Mouse (Mus musculus) monocyte, adult 2 months (primary cell): Measurements from ENCODE around the gene Cmtr1.

ENCODE experiments used
- DNase-seq, 2 experiments: peaks; one replicate each; pipeline ENCODE4 v3.0.0; 2022; ENCODE audit warnings: low spot score in 2 of 2, low read depth in 1 of 2

Gene Cmtr1

GRCm38 (mm10) chr17:29668051-29668986 is 7.9 kb downstream of the Cmtr1 start:
- DNase-seq = no peak

GRCm38 (mm10) chr17:29669030-29669429 is 8.6 kb downstream of the Cmtr1 start:
- DNase-seq = no peak

GRCm38 (mm10) chr17:29669936-29670335 is 9.5 kb downstream of the Cmtr1 start:
- DNase-seq = no peak

GRCm38 (mm10) chr17:29671021-29671420 is 10.6 kb downstream of the Cmtr1 start:
- DNase-seq = no peak

GRCm38 (mm10) chr17:29673325-29673724 is 12.9 kb downstream of the Cmtr1 start:
- DNase-seq = no peak

GRCm38 (mm10) chr17:29678526-29678925 is 18.1 kb downstream of the Cmtr1 start:
- DNase-seq = no peak

- DNase-seq = no peak
Observed at GRCm38 (mm10) chr17:29679038-29679767, 18.8 kb downstream of the Cmtr1 start.

GRCm38 (mm10) chr17:29680174-29680573 is 19.8 kb downstream of the Cmtr1 start:
- no peak for DNase-seq

GRCm38 (mm10) chr17:29680921-29681320 is 20.5 kb downstream of the Cmtr1 start:
- no peak for DNase-seq

GRCm38 (mm10) chr17:29681669-29682068 is 21.3 kb downstream of the Cmtr1 start:
- no peak for DNase-seq

GRCm38 (mm10) chr17:29682261-29682660 is 21.9 kb downstream of the Cmtr1 start:
- DNase-seq = no peak

GRCm38 (mm10) chr17:29683127-29683526 is 22.7 kb downstream of the Cmtr1 start:
- no peak for DNase-seq

- no peak for DNase-seq
Observed at GRCm38 (mm10) chr17:29684275-29684674, 23.9 kb downstream of the Cmtr1 start.

- no peak for DNase-seq
Observed at GRCm38 (mm10) chr17:29686771-29687170, 26.4 kb downstream of the Cmtr1 start.

GRCm38 (mm10) chr17:29687373-29687772 is 27.0 kb downstream of the Cmtr1 start:
- no peak for DNase-seq

GRCm38 (mm10) chr17:29688610-29689009 is 28.2 kb downstream of the Cmtr1 start:
- no peak for DNase-seq

- DNase-seq = no peak
Observed at GRCm38 (mm10) chr17:29690257-29690656, 29.9 kb downstream of the Cmtr1 start.

GRCm38 (mm10) chr17:29692827-29693226 is 32.4 kb downstream of the Cmtr1 start:
- DNase-seq = no peak

- no peak for DNase-seq
Observed at GRCm38 (mm10) chr17:29693571-29693970, 33.2 kb downstream of the Cmtr1 start.

GRCm38 (mm10) chr17:29694516-29694915 is 34.1 kb downstream of the Cmtr1 start:
- no peak for DNase-seq

GRCm38 (mm10) chr17:29696940-29697339 is 36.5 kb downstream of the Cmtr1 start:
- DNase-seq = no peak

- DNase-seq = no peak
Observed at GRCm38 (mm10) chr17:29698421-29698820, 38.0 kb downstream of the Cmtr1 start.
